Mouse (Mus musculus): ENCODE results near the gene Zbtb7b.

Gene Zbtb7b

GRCm38 (mm10) chr3:89418170-89418860 lies 23.7 kb upstream of the Zbtb7b start, which contains the start of the genes Cks1b and Shc1:
Cks1b (minus strand) TSS chr3:89418383.
Shc1 (plus strand) TSS chr3:89418443.
- DNase-seq (ENCODE audit: low spot score): peak; percentile 63

GRCm38 (mm10) chr3:89417840-89418169 lies 23.2 kb upstream of the Zbtb7b start:
- DNase-seq (ENCODE audit: low spot score): no peak

- DNase-seq (ENCODE audit: low spot score): no peak
These were observed 22.6 kb upstream of the Zbtb7b start for GRCm38 (mm10) chr3:89417131-89417530.

GRCm38 (mm10) chr3:89416158-89416557 lies 21.6 kb upstream of the Zbtb7b start:
- DNase-seq (ENCODE audit: low spot score): no peak

GRCm38 (mm10) chr3:89411490-89412393 lies 17.2 kb upstream of the Zbtb7b start, which contains the start of gene Flad1:
Flad1 (minus strand) TSS chr3:89411870.
- DNase-seq (ENCODE audit: low spot score): peak; percentile 94

GRCm38 (mm10) chr3:89410864-89411263 lies 16.3 kb upstream of the Zbtb7b start:
- DNase-seq (ENCODE audit: low spot score): no peak

GRCm38 (mm10) chr3:89409701-89410100 lies 15.1 kb upstream of the Zbtb7b start:
- DNase-seq (ENCODE audit: low spot score): no peak

- DNase-seq (ENCODE audit: low spot score): no peak
These were observed 13.9 kb upstream of the Zbtb7b start for GRCm38 (mm10) chr3:89408448-89408847.

- DNase-seq (ENCODE audit: low spot score): no peak
These were observed 12.3 kb upstream of the Zbtb7b start for GRCm38 (mm10) chr3:89406887-89407286.

- DNase-seq (ENCODE audit: low spot score): no peak
These were observed 8.1 kb upstream of the Zbtb7b start, which contains the start of gene Lenep for GRCm38 (mm10) chr3:89402693-89403092. Lenep (minus strand) TSS chr3:89402793.

GRCm38 (mm10) chr3:89401329-89401728 lies 6.8 kb upstream of the Zbtb7b start:
- DNase-seq (ENCODE audit: low spot score): no peak

- DNase-seq (ENCODE audit: low spot score): no peak
These were observed 2.1 kb upstream of the Zbtb7b start for GRCm38 (mm10) chr3:89396654-89397005.

- DNase-seq (ENCODE audit: low spot score): no peak
These were observed 1.5 kb upstream of the Zbtb7b start for GRCm38 (mm10) chr3:89395806-89396653.

GRCm38 (mm10) chr3:89395419-89395805 lies 836 bp upstream of the Zbtb7b start:
- DNase-seq (ENCODE audit: low spot score): no peak

- DNase-seq (ENCODE audit: low spot score): no peak
These were observed 299 bp upstream of the Zbtb7b start for GRCm38 (mm10) chr3:89394894-89395256.

- peak; percentile 98 for DNase-seq (ENCODE audit: low spot score)
These were observed 971 bp downstream of the Zbtb7b start for GRCm38 (mm10) chr3:89393605-89394004.

GRCm38 (mm10) chr3:89392871-89393311 lies 1.7 kb downstream of the Zbtb7b start:
- DNase-seq (ENCODE audit: low spot score): no peak

GRCm38 (mm10) chr3:89391663-89392511 lies 2.7 kb downstream of the Zbtb7b start:
- no peak for DNase-seq (ENCODE audit: low spot score)

GRCm38 (mm10) chr3:89390699-89391662 lies 3.6 kb downstream of the Zbtb7b start:
- no peak for DNase-seq (ENCODE audit: low spot score)

GRCm38 (mm10) chr3:89390111-89390515 lies 4.5 kb downstream of the Zbtb7b start:
- DNase-seq (ENCODE audit: low spot score): no peak
